Mouse (Mus musculus) urinary bladder, adult 2 months (tissue): ENCODE measurements around the gene Crybg3. TPM values are rescaled to one million over a fixed set of nuclear protein-coding genes. Genes with fewer than 3 reads are reported as not detected.

Experiments used
- DNase-seq: peaks from one replicate; pipeline ENCODE4 v3.0.0; 2022; ENCODE audit warnings: low spot score
- polyA plus RNA-seq: library from polyadenylated mRNA; depleted of rRNA; stranded (reverse); fragments of >200 nt; gene quantifications from 2 replicates; pipeline ENCODE4 v1.2.3, GENCODE M21; 2012

Crybg3 gene
- polyA plus RNA-seq, 1 experiment: 25.8 TPM

- no peak for DNase-seq
Measured at GRCm38 (mm10) chr16:59534349-59534748, 66.4 kb downstream of the Crybg3 start.

- no peak for DNase-seq
Measured at GRCm38 (mm10) chr16:59532561-59532960, 68.2 kb downstream of the Crybg3 start.

GRCm38 (mm10) chr16:59531243-59531642 is 69.5 kb downstream of the Crybg3 start:
- no peak for DNase-seq

- DNase-seq: no peak
Measured at GRCm38 (mm10) chr16:59529570-59529969, 71.2 kb downstream of the Crybg3 start.

GRCm38 (mm10) chr16:59526939-59527338 is 73.8 kb downstream of the Crybg3 start:
- no peak for DNase-seq

- no peak for DNase-seq
Measured at GRCm38 (mm10) chr16:59521752-59522423, 78.9 kb downstream of the Crybg3 start.

- no peak for DNase-seq
Measured at GRCm38 (mm10) chr16:59517447-59518219, 83.1 kb downstream of the Crybg3 start.

GRCm38 (mm10) chr16:59516965-59517364 is 83.8 kb downstream of the Crybg3 start:
- no peak for DNase-seq

- DNase-seq: no peak
Measured at GRCm38 (mm10) chr16:59515169-59515568, 85.6 kb downstream of the Crybg3 start.

GRCm38 (mm10) chr16:59509830-59510229 is 90.9 kb downstream of the Crybg3 start:
- no peak for DNase-seq

- no peak for DNase-seq
Measured at GRCm38 (mm10) chr16:59499180-59499579, 101.6 kb downstream of the Crybg3 start.

- DNase-seq: no peak
Measured at GRCm38 (mm10) chr16:59497947-59498346, 102.8 kb downstream of the Crybg3 start.

GRCm38 (mm10) chr16:59493199-59493598 is 107.6 kb downstream of the Crybg3 start:
- no peak for DNase-seq

GRCm38 (mm10) chr16:59487975-59488548 is 112.7 kb downstream of the Crybg3 start:
- no peak for DNase-seq

GRCm38 (mm10) chr16:59487239-59487638 is 113.5 kb downstream of the Crybg3 start:
- no peak for DNase-seq

GRCm38 (mm10) chr16:59477955-59478354 is 122.8 kb downstream of the Crybg3 start:
- DNase-seq: no peak

GRCm38 (mm10) chr16:59474788-59475187 is 126.0 kb downstream of the Crybg3 start:
- peak; percentile 32 for DNase-seq

GRCm38 (mm10) chr16:59472546-59472945 is 128.2 kb downstream of the Crybg3 start:
- no peak for DNase-seq

GRCm38 (mm10) chr16:59471637-59472278 is 129.0 kb downstream of the Crybg3 start, which contains the start of gene Riox2:
Gene Riox2, plus strand, starts transcription at chr16:59471775.
- peak; percentile 64 for DNase-seq

- DNase-seq: no peak
Measured at GRCm38 (mm10) chr16:59469846-59470245, 130.9 kb downstream of the Crybg3 start.

- DNase-seq: no peak
Measured at GRCm38 (mm10) chr16:59463973-59464372, 136.8 kb downstream of the Crybg3 start.

GRCm38 (mm10) chr16:59463567-59463966 is 137.2 kb downstream of the Crybg3 start:
- DNase-seq: no peak
